Mouse (Mus musculus) neural tube, embryonic 12.5 days (tissue): ENCODE results near the gene Nlgn2. TPM values are rescaled to one million over a fixed set of nuclear protein-coding genes. Genes with fewer than 3 reads are reported as not detected.

Experiments
- ATAC-seq: fragments of 200-750 bp; cut with Nextera tagmentation; 2 replicates; pipeline ENCODE4 v1.8.0; 2017; ENCODE audit warnings: low read depth, mild to moderate bottlenecking, moderate TSS enrichment, moderate library complexity; ENCODE audit not compliant: low FRiP score
- H3K27ac ChIP-seq: fragments of 300-500 bp; sonication (generic); 2 replicates; pipeline ENCODE4 v1.5.1; 2016
- H3K27me3 ChIP-seq: fragments of 300-500 bp; sonication (generic); replicated peaks from 2 replicates; pipeline ENCODE4 v1.6.1; 2016; ENCODE audit warnings: mild to moderate bottlenecking
- H3K36me3 ChIP-seq: fragments of 300-500 bp; sonication (generic); 2 replicates; pipeline ENCODE4 v1.6.1; 2016; ENCODE audit warnings: mild to moderate bottlenecking
- H3K4me1 ChIP-seq: fragments of 300-500 bp; sonication (generic); 2 replicates; pipeline ENCODE4 v1.6.1; 2016
- H3K4me2 ChIP-seq: fragments of 300-500 bp; sonication (generic); replicated peaks from 2 replicates; pipeline ENCODE4 v1.6.1; 2016; ENCODE audit warnings: mild to moderate bottlenecking
- H3K4me3 ChIP-seq: fragments of 300-500 bp; sonication (generic); 2 replicates; pipeline ENCODE4 v1.5.1; 2016
- H3K9ac ChIP-seq: fragments of 300-500 bp; sonication (generic); 2 replicates; pipeline ENCODE4 v1.6.1; 2016; ENCODE audit warnings: mild to moderate bottlenecking
- H3K9me3 ChIP-seq: fragments of 300-500 bp; sonication (generic); 2 replicates; pipeline ENCODE4 v1.6.1; 2016; ENCODE audit warnings: mild to moderate bottlenecking
- WGBS: fragments of 180-500 bp; shearing (Covaris S2); methylation state at CpG from one replicate; pipeline ENCODE4 v1.1.7; 2016; 5-methylcytosine and 5-hydroxymethylcytosine counted together
- polyA plus RNA-seq: library from polyadenylated mRNA; unstranded; fragments of >200 nt; fragmentation: Nextera tagmentation; extraction: Ambion mirVana; gene quantifications from 2 replicates; pipeline ENCODE4 v1.2.1, GENCODE M21; 2016

Gene Nlgn2
- polyA plus RNA-seq, 1 experiment from 2014 or later, result 14.1 TPM

GRCm38 (mm10) chr11:69837952-69838713 is 549 bp upstream of the Nlgn2 start, which contains the start of gene Tmem256:
Gene Tmem256, plus strand, starts transcription at chr11:69838514.
- H3K27me3 ChIP-seq, result peaks cover 6% of the 10 kb centered on the region
- H3K9me3 ChIP-seq, result no peaks in the 10 kb centered on the region
- peaks cover 45% of the 10 kb centered on the region for H3K4me1 ChIP-seq
- H3K36me3 ChIP-seq, result peaks cover 8% of the 10 kb centered on the region
- peak within 1 kb of the TSS; percentile 87 for H3K27ac ChIP-seq
- H3K4me3 ChIP-seq, result peak within 1 kb of the TSS; percentile 84
- H3K4me2 ChIP-seq, result peak within 1 kb of the TSS; percentile 90
- peak within 1 kb of the TSS; percentile 91 for H3K9ac ChIP-seq
- peak; percentile 88 for ATAC-seq
- WGBS, result under 1% methylated on average over 34 of the region's 34 CpGs

- peak overlapping the region; percentile 90 for H3K4me2 ChIP-seq
- peaks cover 45% of the 10 kb centered on the region for H3K4me1 ChIP-seq
- ATAC-seq, result peak; percentile 7
Measured at GRCm38 (mm10) chr11:69836703-69837576, 644 bp downstream of the Nlgn2 start.

GRCm38 (mm10) chr11:69835966-69836335 is 1.6 kb downstream of the Nlgn2 start:
- Histone ChIP-seq H3K27me3 (peaks cover 7% of the 10 kb centered on the region), H3K36me3 (peaks cover 28% of the 10 kb centered on the region), H3K4me1 (peaks cover 45% of the 10 kb centered on the region), H3K27ac (0 out of 2 replicates have a peak overlapping the region, but pooled peaks have one; percentile 87), H3K9me3 (no peaks in the 10 kb centered on the region), H3K4me3 (peak overlapping the region; percentile 84), H3K9ac (peak overlapping the region; percentile 91), H3K4me2 (peak overlapping the region; percentile 90)
- ATAC-seq, result no peak
- 0% methylated on average over 4 of the region's 4 CpGs for WGBS

More at GRCm38 (mm10) chr11:69836703-69837576, 644 bp downstream of the Nlgn2 start:
- Histone ChIP-seq H3K36me3 (peaks cover 18% of the 10 kb centered on the region), H3K9ac (peak overlapping the region; percentile 91), H3K4me3 (peak overlapping the region; percentile 84), H3K27me3 (peaks cover 7% of the 10 kb centered on the region), H3K27ac (peak overlapping the region; percentile 87), H3K9me3 (no peaks in the 10 kb centered on the region)
- WGBS, result under 1% methylated on average over 51 of the region's 52 CpGs

GRCm38 (mm10) chr11:69835326-69835965 is 2.1 kb downstream of the Nlgn2 start:
- ATAC-seq, result no peak
- H3K4me2 ChIP-seq, result peak overlapping the region; percentile 90
- H3K9me3 ChIP-seq, result no peaks in the 10 kb centered on the region
- peak overlapping the region; percentile 84 for H3K4me3 ChIP-seq
- WGBS, result 2% methylated on average over 9 of the region's 9 CpGs
- H3K27me3 ChIP-seq, result peaks cover 7% of the 10 kb centered on the region
- peaks cover 45% of the 10 kb centered on the region for H3K4me1 ChIP-seq
- peak overlapping the region; percentile 91 for H3K9ac ChIP-seq
- H3K27ac ChIP-seq, result no peak overlapping the region
- peaks cover 31% of the 10 kb centered on the region for H3K36me3 ChIP-seq

GRCm38 (mm10) chr11:69834001-69834549 is 3.5 kb downstream of the Nlgn2 start:
- Histone ChIP-seq H3K4me3 (peak overlapping the region; percentile 84), H3K4me1 (peaks cover 45% of the 10 kb centered on the region), H3K36me3 (peaks cover 36% of the 10 kb centered on the region), H3K4me2 (peak overlapping the region; percentile 90), H3K27ac (no peak overlapping the region), H3K9me3 (no peaks in the 10 kb centered on the region), H3K9ac (peak overlapping the region; percentile 91), H3K27me3 (peaks cover 7% of the 10 kb centered on the region)
- WGBS, result 5% methylated on average over 46 of the region's 48 CpGs
- ATAC-seq, result no peak

GRCm38 (mm10) chr11:69833554-69833953 is 4.0 kb downstream of the Nlgn2 start:
- ATAC-seq, result no peak
- peaks cover 7% of the 10 kb centered on the region for H3K27me3 ChIP-seq
- H3K4me2 ChIP-seq, result peak overlapping the region; percentile 90
- H3K27ac ChIP-seq, result no peak overlapping the region
- peaks cover 42% of the 10 kb centered on the region for H3K36me3 ChIP-seq
- peaks cover 46% of the 10 kb centered on the region for H3K4me1 ChIP-seq
- peak overlapping the region; percentile 84 for H3K4me3 ChIP-seq
- WGBS, result 54% methylated on average over 8 of the region's 8 CpGs
- H3K9me3 ChIP-seq, result no peaks in the 10 kb centered on the region
- peak overlapping the region; percentile 91 for H3K9ac ChIP-seq

GRCm38 (mm10) chr11:69828832-69829231 is 8.8 kb downstream of the Nlgn2 start:
- Histone ChIP-seq H3K4me2 (no peak overlapping the region), H3K27ac (no peak overlapping the region), H3K27me3 (peaks cover 7% of the 10 kb centered on the region), H3K4me3 (no peak overlapping the region), H3K9ac (no peak overlapping the region), H3K4me1 (peaks cover 15% of the 10 kb centered on the region), H3K9me3 (no peaks in the 10 kb centered on the region), H3K36me3 (peaks cover 86% of the 10 kb centered on the region)
- 65% methylated on average over 5 of the region's 5 CpGs for WGBS
- ATAC-seq, result no peak

GRCm38 (mm10) chr11:69823456-69823855 is 14.1 kb downstream of the Nlgn2 start:
- Histone ChIP-seq H3K9me3 (no peaks in the 10 kb centered on the region), H3K27me3 (no peaks in the 10 kb centered on the region), H3K27ac (no peak overlapping the region), H3K9ac (no peak overlapping the region), H3K4me3 (no peak overlapping the region), H3K36me3 (peaks cover 46% of the 10 kb centered on the region), H3K4me2 (no peak overlapping the region), H3K4me1 (no peaks in the 10 kb centered on the region)
- no peak for ATAC-seq
- 72% methylated on average over 2 of the region's 2 CpGs for WGBS

GRCm38 (mm10) chr11:69822080-69822479 is 15.5 kb downstream of the Nlgn2 start, which contains the start of gene Spem1:
Gene Spem1, minus strand, starts transcription at chr11:69822180.
- no peak within 1 kb of the TSS for H3K9ac ChIP-seq
- H3K4me1 ChIP-seq, result no peaks in the 10 kb centered on the region
- no peak within 1 kb of the TSS for H3K4me3 ChIP-seq
- 91% methylated on average over 3 of the region's 3 CpGs for WGBS
- H3K27ac ChIP-seq, result no peak within 1 kb of the TSS
- H3K36me3 ChIP-seq, result peaks cover 32% of the 10 kb centered on the region
- ATAC-seq, result no peak
- peaks cover 7% of the 10 kb centered on the region; the same call in 1 of the 2 replicates for H3K9me3 ChIP-seq
- H3K4me2 ChIP-seq, result no peak within 1 kb of the TSS
- no peaks in the 10 kb centered on the region for H3K27me3 ChIP-seq

GRCm38 (mm10) chr11:69818871-69819270 is 18.7 kb downstream of the Nlgn2 start:
- ATAC-seq, result no peak
- 92% methylated on average over 8 of the region's 8 CpGs for WGBS

GRCm38 (mm10) chr11:69818365-69818764 is 19.2 kb downstream of the Nlgn2 start, which contains the start of gene Spem2:
Gene Spem2, minus strand, starts transcription at chr11:69818465.
- Histone ChIP-seq H3K9ac (no peak within 1 kb of the TSS), H3K4me1 (no peaks in the 10 kb centered on the region), H3K4me3 (no peak within 1 kb of the TSS), H3K9me3 (peaks cover 12% of the 10 kb centered on the region; the same call in 1 of the 2 replicates), H3K27ac (no peak within 1 kb of the TSS), H3K36me3 (no peaks in the 10 kb centered on the region), H3K27me3 (no peaks in the 10 kb centered on the region), H3K4me2 (no peak within 1 kb of the TSS)
- WGBS, result 81% methylated on average over 2 of the region's 2 CpGs
- ATAC-seq, result no peak

More at GRCm38 (mm10) chr11:69818871-69819270, 18.7 kb downstream of the Nlgn2 start:
- no peak overlapping the region for H3K27ac ChIP-seq
- no peak overlapping the region for H3K4me2 ChIP-seq
- H3K36me3 ChIP-seq, result peaks cover 2% of the 10 kb centered on the region; the same call in 1 of the 2 replicates
- no peak overlapping the region for H3K4me3 ChIP-seq
- no peak overlapping the region for H3K9ac ChIP-seq
- H3K27me3 ChIP-seq, result no peaks in the 10 kb centered on the region
- peaks cover 12% of the 10 kb centered on the region; the same call in 1 of the 2 replicates for H3K9me3 ChIP-seq
- no peaks in the 10 kb centered on the region for H3K4me1 ChIP-seq
